Mouse (Mus musculus) c-Kit-positive CD71-positive TER-119-negative erythroid progenitor cells, embryonic 14.5 days (primary cell): ENCODE data around the gene Zdhhc18.

Source experiments
- DNase-seq: peaks from one replicate; pipeline ENCODE4 v3.0.0-alpha.2; 2013; ENCODE audit warnings: low read depth

Zdhhc18 gene

DNA sequence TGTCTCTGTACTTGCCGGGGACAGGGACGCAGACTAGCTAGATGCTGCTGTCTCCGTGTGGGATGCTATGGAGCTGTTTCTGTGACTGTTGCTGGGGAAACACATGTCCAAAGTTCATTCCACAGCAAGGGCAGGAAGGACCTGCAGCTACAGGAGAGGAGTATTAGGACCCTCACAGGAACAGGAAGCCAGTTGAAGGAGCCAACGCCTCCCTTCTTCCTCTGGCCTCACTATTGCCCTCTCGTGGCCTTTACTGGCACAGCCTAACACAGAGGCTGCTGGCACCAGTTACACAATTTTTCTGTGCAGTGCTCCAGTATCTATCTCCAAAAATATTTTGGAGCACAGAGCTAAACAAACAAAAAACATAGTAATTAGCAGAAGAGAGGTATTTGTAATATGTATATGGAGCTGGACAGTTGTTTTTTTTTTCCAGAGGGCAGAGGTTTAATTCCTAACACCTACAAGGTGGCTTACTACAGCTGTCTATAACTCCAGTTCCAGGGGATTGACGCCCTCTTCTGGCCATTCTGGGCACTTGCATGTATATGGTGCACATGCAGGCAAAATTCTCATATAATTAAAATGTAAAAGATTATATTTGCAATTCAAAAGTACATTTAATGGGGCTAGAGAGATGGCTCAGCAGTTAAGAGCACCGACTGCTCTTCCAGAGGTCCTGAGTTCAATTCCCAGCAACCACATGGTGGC lies at the start of gene Zdhhc18:
Gene Zdhhc18, minus strand, starts transcription at position 166 of the 711 bp plus-strand sequence.
- peak; percentile 75 for DNase-seq

DNA sequence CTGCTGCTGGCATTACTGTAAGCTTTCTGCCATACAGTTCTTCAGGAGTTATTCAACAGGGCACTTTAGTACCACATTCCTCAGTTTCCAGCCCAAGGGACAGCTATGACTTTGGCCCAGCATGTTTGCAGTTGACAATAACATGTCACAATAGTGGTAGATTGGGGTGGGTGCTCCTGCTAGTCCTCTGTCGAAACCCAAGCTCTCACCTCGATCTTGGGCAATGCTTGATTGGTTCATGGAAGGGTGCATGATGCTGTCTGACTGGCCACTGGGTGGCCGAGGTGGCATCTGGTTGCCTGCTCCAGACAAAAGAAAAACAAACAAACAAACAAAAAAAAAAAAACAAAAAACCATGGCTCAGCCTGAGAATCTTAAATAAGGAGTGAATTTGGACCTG lies 45.4 kb upstream of the Zdhhc18 start:
- DNase-seq = no peak

- no peak for DNase-seq
Measured at GRCm38 (mm10) chr4:133690252-133690651, 40.3 kb upstream of the Zdhhc18 start.

- DNase-seq = no peak
Measured at GRCm38 (mm10) chr4:133688417-133689067, 38.6 kb upstream of the Zdhhc18 start.

DNA sequence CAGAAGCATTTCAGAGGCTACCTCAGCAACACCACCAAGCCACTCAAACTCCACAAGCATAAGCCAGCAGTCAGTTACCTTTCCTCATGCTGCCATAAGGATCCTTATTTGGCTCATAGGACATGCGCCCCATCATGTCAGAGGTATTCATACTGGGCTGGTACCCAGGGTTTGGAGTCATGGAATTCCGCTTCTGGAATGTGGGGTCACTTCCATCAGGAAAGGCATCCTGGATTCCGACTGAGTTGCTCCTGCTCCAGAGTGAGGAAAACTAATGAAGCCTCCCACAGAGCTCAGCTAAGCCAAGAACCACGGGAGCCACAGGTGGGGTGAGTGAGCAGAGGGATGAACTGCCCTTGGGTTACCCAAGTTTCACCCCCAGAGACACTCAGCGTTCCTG lies 37.2 kb upstream of the Zdhhc18 start:
- DNase-seq = no peak

GRCm38 (mm10) chr4:133686512-133686911 lies 36.6 kb upstream of the Zdhhc18 start:
- DNase-seq = no peak

DNA sequence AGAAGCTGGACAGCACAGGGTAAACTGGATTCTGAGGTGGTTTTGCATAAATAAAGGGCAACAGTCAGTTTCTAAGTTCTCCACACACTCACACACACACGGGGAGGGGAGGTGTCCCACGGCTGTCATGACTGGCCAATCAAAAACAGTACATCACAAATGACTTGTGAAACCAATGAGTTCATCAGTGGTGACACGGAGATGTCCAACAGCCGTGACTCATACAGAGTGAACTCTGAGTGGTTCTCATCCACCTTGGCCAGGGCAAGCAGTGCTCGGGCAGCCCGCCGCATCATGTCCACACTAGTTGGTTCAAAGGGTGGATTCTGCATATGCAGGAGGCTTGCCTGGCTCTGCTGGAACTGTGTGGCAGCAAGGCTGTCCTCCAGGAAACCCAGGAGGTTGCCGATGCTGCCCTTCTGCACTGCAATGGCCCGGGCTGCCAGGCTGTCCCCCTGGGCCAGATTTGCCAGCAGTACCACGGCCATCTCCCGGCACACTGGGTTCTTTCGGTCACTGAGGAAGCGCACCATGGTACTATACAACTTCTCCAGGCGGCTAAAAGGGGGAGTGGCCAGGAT lies 30.3 kb upstream of the Zdhhc18 start:
- DNase-seq = no peak

DNA sequence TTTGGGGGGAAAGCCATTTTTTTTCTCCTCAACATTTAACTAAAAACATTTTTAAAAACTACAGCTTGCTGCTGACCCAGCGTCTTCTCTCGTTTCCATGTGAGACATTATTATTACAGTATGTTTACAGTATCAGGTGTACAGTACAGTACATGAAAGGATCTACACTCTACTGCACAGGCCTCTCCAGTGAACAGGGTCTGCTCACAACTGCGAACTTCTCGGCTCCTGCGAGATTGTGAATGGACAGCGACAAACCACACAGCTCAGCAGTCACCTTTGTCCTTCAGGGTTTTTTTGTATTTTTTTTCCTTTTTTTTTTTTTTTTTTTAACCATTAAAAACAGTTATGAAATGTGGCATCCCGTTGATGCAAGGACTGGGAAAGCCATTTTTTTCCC lies 29.7 kb upstream of the Zdhhc18 start:
- DNase-seq = no peak

GRCm38 (mm10) chr4:133677266-133677665 lies 27.3 kb upstream of the Zdhhc18 start:
- no peak for DNase-seq

DNA sequence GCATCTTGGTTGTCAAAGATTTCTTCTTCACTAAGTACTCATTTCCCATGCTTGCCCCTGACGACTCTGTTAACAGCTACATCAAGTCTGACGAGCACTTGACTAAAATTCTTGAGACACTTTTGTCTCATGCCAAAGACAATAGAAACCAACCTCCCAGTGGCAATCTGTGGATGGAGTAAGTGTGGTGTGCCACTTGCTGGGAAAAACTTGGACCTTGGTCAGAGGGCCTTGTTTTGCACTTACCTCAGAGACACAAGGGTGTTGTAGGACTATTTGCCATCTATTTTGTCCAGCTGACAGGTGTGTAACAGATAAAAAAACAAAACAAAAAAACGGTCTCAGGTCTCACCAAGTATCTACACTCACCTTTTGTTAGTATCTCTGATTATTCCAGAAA lies 26.2 kb upstream of the Zdhhc18 start:
- DNase-seq = no peak

DNA sequence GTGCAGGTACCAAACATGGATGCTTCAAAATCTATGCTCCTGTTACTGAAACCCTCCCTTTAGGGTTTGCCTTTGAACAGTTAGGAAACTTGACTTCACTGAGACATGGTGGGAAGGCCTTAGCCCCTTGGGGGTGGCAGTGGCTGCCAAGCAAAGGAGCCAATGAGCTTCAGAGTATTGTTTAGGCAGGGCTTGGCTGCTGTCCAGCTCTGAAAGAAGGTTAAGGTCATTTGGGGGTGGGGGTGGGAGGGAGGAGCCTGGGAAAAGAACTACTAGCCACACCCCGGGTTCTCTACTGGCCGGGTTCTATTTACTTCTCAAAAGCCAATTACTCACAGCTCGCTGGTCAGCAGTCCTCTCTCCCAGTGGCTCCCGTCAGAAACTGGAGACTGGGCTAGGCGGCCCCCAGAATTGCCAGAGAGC lies 25.7 kb upstream of the Zdhhc18 start:
- DNase-seq = no peak

DNA sequence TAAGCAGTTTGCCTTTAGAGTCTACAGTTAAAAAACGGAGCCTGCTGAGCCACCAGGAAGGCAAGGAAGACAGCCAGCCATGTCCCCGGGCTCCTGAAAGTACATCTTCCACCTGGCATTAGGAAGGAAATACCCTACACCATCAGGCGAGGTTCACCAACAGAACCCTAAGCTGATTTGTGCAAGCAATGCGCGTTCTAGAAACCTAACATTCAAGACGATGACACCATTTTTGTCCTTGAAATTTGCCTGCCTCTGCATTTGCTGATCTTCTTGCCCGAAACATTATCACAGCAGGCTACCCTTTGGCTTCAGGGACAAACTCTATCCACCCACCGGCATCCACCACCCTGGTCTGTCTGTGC lies 24.4 kb upstream of the Zdhhc18 start:
- DNase-seq = no peak

DNA sequence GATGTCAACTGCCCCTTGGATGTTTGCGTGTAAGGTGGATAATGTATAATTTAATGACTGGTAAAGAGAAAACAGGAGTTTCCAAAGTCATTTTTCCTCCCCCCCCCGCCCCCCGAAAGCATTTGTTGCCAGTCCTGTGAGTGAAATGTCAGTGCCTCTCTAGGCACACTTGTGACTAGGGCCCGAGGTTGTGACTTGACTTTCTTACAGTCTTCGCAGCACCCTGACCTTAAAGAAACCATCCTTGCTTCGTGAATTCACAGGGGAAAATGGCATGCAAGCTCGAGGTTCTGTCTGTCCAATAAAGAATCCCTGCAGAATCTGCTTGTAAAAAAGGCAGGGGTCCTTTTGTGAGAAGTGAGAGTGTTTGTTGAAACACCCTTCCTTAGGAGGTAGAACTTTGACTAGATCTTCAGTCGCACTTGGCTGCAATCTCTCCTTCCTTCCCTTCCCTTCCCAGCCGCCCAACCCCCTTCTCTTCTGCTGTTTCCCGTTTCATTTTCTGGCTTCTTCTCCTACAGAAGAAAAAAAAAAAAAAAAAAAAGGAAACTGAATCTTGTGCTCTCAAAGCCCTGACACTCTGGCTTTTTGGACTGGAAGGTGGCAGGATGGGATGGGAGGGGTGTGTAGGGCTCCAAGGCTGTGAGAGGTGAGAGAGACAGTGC lies 23.8 kb upstream of the Zdhhc18 start:
- peak; percentile 31 for DNase-seq

DNA sequence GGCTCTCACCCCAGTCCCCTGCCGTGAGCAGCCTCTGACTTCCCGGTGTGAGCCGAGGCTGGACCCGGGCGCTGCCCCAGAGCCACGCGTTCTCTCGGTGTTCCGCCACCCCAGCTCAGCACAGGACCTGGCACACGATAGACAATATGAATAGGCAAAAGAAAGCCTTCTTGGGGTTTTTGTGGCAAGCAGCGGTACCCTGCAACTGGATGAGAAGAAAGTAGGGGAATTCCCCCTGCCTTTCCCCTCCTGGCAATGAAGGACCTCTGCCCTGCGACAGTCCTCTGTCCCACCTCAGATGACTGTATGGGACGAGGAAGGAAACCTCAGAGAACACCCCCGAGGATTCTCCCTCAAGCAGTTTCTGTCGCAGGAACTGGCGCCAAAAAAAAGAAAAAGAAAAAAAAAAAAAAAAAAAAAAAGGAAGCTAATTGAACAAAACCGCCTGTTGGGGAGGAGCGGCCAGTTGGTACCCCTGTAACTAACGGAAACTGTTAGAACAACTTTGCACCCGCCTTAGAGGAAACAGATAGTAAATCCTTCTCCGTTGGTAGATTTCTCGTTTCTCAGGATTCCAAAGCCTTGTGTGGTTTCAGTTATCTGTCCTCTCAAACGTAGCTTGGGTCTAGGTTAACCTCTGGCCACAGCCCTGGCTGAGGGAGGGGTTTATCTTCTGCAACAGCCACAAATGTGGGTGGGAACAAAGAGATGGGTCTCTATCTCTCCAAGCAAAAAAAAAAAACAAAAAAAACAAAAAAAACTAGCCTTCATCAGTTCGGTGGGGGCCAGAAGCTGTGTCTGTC lies 23.1 kb upstream of the Zdhhc18 start:
- DNase-seq = peak; percentile 82

- peak; percentile 77 for DNase-seq
Measured at GRCm38 (mm10) chr4:133671881-133672844, 22.2 kb upstream of the Zdhhc18 start, which contains the start of gene Pigv. Pigv (minus strand) TSS chr4:133672647.

GRCm38 (mm10) chr4:133671184-133671880 lies 21.4 kb upstream of the Zdhhc18 start:
- peak; percentile 70 for DNase-seq

GRCm38 (mm10) chr4:133669652-133670210 lies 19.8 kb upstream of the Zdhhc18 start:
- DNase-seq = no peak

DNA sequence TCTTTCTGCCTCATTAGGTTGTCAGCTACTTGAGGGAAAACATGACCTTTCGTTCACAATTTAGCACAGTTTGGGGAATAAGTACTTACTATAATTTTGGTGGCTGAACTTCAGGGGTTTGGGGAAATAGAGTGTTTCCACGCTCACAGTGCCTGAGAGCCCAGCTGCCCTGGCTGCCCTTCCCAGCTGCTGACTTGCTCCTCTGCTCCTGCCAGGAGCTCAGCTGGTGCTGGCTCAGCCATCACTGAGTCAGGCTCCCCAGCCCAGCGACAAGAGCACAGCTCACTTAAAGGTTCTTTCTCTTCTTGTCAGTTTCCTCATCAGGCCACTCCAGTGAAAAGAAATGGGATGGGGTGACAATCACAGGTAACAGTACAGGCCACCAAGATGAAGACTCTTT lies 18.6 kb upstream of the Zdhhc18 start:
- DNase-seq = no peak

- DNase-seq = no peak
Measured at GRCm38 (mm10) chr4:133666199-133666598, 16.2 kb upstream of the Zdhhc18 start.

DNA sequence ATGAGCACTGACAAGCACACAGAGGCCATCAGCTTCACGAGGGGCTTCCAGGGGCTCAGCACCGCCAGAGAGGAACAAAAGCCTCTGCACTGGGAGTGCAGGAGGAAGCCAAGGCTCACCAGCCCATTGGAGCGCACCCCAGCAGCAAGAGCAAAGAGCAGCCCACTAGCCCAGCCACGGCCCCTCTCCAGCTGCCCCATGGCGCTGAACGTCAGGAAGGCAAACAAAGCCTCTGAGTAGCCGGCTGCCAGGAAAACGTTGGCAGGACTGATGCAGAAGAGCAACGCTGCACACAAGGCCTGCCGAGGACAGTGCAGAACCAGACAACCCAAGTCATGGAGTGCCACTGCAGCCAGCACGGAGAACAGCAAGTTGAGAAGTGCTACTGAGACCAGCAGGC lies 15.2 kb upstream of the Zdhhc18 start:
- no peak for DNase-seq
